Mouse (Mus musculus) midbrain, postnatal 0 days (tissue): Measurements from ENCODE around the gene Shisa2. TPM values are rescaled to one million over a fixed set of nuclear protein-coding genes. Genes with fewer than 3 reads are reported as not detected.

Experiments used
- ATAC-seq: fragments of 200-750 bp; cut with Nextera tagmentation; 2 replicates; pipeline ENCODE4 v1.8.0; 2017; ENCODE audit warnings: moderate number of reproducible peaks, mild to moderate bottlenecking, moderate TSS enrichment, moderate library complexity; ENCODE audit not compliant: low FRiP score
- DNase-seq: peaks from one replicate; pipeline ENCODE4 v3.0.0-alpha.2; 2015; ENCODE audit warnings: low spot score
- H3K27ac ChIP-seq: fragments of 300-500 bp; sonication (generic); 2 replicates; pipeline ENCODE4 v1.5.1; 2014; ENCODE audit warnings: low read depth, mild to moderate bottlenecking, low read length, mixed read lengths
- H3K27me3 ChIP-seq: fragments of 300-500 bp; sonication (generic); 2 replicates; pipeline ENCODE4 v1.6.1; 2014; ENCODE audit warnings: low read length, control low read depth, mixed read lengths; ENCODE audit not compliant: insufficient read depth
- H3K36me3 ChIP-seq: fragments of 300-500 bp; sonication (generic); 2 replicates; pipeline ENCODE4 v1.6.1; 2014; ENCODE audit warnings: low read length, control low read depth, mixed read lengths; ENCODE audit not compliant: insufficient read depth
- H3K4me1 ChIP-seq: fragments of 300-500 bp; sonication (generic); 2 replicates; pipeline ENCODE4 v1.6.1; 2014; ENCODE audit warnings: mild to moderate bottlenecking, control low read depth, antibody characterized with exemption, low read length, mixed read lengths; ENCODE audit not compliant: insufficient read depth
- H3K4me2 ChIP-seq: fragments of 300-500 bp; sonication (generic); 2 replicates; pipeline ENCODE4 v1.6.1; 2014; ENCODE audit warnings: low read depth, mild to moderate bottlenecking, low read length, mixed read lengths; ENCODE audit not compliant: poor library complexity, severe bottlenecking
- H3K4me3 ChIP-seq: fragments of 300-500 bp; sonication (generic); 2 replicates; pipeline ENCODE4 v1.5.1; 2014; ENCODE audit warnings: low read depth, mild to moderate bottlenecking, low read length, moderate library complexity
- H3K9ac ChIP-seq: fragments of 300-500 bp; sonication (generic); replicated peaks from 2 replicates; pipeline ENCODE4 v1.6.1; 2014; ENCODE audit warnings: mild to moderate bottlenecking, low read length, moderate library complexity, mixed read lengths; ENCODE audit not compliant: poor library complexity, severe bottlenecking
- H3K9me3 ChIP-seq: fragments of 300-500 bp; sonication (generic); 2 replicates; pipeline ENCODE4 v1.6.1; 2016; ENCODE audit warnings: low read length, control low read depth
- CTCF ChIP-seq: IDR thresholded peaks from 2 replicates; pipeline ENCODE4 v1.5.1; 2016; ENCODE audit warnings: antibody characterized with exemption, mild to moderate bottlenecking
- WGBS: fragments of 180-500 bp; shearing (Covaris S2); extraction: QIAGEN DNeasy Blood & Tissue Kit; methylation state at CpG from one replicate; pipeline ENCODE4 v1.1.7; 2014; 5-methylcytosine and 5-hydroxymethylcytosine counted together
- polyA plus RNA-seq: library from polyadenylated mRNA; unstranded; fragments of >200 nt; fragmentation: Nextera tagmentation; extraction: Ambion mirVana; gene quantifications from 2 replicates; pipeline ENCODE4 v1.2.1, GENCODE M21; 2015
- total RNA-seq: library from RNA; depleted of rRNA; stranded (reverse); fragments of >200 nt; gene quantifications from 2 replicates; pipeline ENCODE4 v1.2.3, GENCODE M21; 2014

The Shisa2 gene
- total and polyA plus RNA-seq, 2 experiments from 2014 or later = 4.8 to 15.1 TPM

- ATAC-seq (no peak), DNase-seq (no peak)
- Histone ChIP-seq H3K9me3 (no peaks in the 10 kb centered on the region), H3K4me3 (no peak overlapping the region), H3K27ac (no peak overlapping the region), H3K9ac (no peak overlapping the region), H3K27me3 (no peaks in the 10 kb centered on the region), H3K4me2 (no peak overlapping the region), H3K36me3 (no peaks in the 10 kb centered on the region), H3K4me1 (no peaks in the 10 kb centered on the region)
- WGBS = 80% methylated on average over 9 of the region's 9 CpGs
- no peak for TF ChIP-seq CTCF
Measured at GRCm38 (mm10) chr14:59633988-59634387, 8.9 kb downstream of the Shisa2 start.

- H3K27ac ChIP-seq = no peak overlapping the region
- H3K4me1 ChIP-seq = no peaks in the 10 kb centered on the region
- no peaks in the 10 kb centered on the region for H3K36me3 ChIP-seq
- H3K9ac ChIP-seq = no peak overlapping the region
- no peak for ATAC-seq
- no peaks in the 10 kb centered on the region for H3K9me3 ChIP-seq
- no peak for DNase-seq
- 69% methylated on average over 7 of the region's 7 CpGs for WGBS
- TF ChIP-seq CTCF = no peak
- no peak overlapping the region for H3K4me3 ChIP-seq
- no peak overlapping the region for H3K4me2 ChIP-seq
- H3K27me3 ChIP-seq = no peaks in the 10 kb centered on the region
Measured at GRCm38 (mm10) chr14:59638906-59639703, 14.0 kb downstream of the Shisa2 start.

DNA sequence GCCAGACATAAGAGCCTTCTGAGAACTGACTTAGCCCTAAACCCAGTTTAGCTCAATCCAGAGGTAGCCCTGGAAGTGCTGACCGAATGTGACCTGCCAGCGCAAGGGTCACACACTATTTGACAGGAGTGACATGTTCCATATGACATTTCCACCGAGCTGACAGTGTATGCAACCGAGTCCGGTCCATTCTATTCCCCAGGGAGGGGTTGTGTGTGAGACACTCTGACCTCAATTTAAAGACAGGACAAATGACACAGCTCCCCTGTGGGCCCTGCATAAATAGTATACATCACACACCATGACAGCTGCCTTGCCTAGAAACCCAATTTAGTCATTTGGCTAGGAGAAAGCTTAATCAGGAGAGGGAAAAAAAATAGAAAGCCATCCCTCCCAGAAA, 16.7 kb downstream of the Shisa2 start:
- Histone ChIP-seq H3K9ac (no peak overlapping the region), H3K4me3 (no peak overlapping the region), H3K36me3 (peaks cover 2% of the 10 kb centered on the region; the same call in 1 of the 2 replicates), H3K9me3 (no peaks in the 10 kb centered on the region), H3K27ac (no peak overlapping the region), H3K4me1 (no peaks in the 10 kb centered on the region), H3K4me2 (no peak overlapping the region), H3K27me3 (no peaks in the 10 kb centered on the region)
- DNase-seq (no peak), ATAC-seq (no peak)
- WGBS = 51% methylated on average over 5 of the region's 5 CpGs
- no peak for TF ChIP-seq CTCF

DNA sequence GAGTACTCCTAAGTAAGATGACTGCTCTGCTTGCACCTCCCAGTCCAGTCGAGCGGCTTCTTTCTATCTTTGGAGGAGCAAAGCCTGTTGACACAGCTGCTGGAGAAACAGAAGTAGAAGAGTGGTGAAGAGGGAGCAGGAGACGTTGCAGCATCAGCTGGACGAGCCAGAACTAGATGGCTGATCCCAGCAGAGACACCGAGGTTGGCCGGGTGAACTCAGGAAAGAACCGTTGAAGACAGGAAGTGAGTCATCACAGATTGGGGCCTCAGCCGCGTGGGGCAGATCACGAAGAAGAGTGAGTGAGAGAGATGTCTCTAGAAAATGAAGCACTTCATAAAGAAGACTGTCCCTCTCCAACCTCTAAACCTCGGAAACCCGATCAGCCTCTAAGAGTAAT, 18.5 kb downstream of the Shisa2 start:
- 77% methylated on average over 12 of the region's 12 CpGs for WGBS
- Histone ChIP-seq H3K27me3 (no peaks in the 10 kb centered on the region), H3K36me3 (peaks cover 6% of the 10 kb centered on the region; the same call in 1 of the 2 replicates), H3K27ac (no peak overlapping the region), H3K4me1 (no peaks in the 10 kb centered on the region), H3K4me3 (no peak overlapping the region), H3K4me2 (no peak overlapping the region), H3K9me3 (no peaks in the 10 kb centered on the region), H3K9ac (no peak overlapping the region)
- no peak for TF ChIP-seq CTCF
- no peak for ATAC-seq
- DNase-seq = no peak

DNA sequence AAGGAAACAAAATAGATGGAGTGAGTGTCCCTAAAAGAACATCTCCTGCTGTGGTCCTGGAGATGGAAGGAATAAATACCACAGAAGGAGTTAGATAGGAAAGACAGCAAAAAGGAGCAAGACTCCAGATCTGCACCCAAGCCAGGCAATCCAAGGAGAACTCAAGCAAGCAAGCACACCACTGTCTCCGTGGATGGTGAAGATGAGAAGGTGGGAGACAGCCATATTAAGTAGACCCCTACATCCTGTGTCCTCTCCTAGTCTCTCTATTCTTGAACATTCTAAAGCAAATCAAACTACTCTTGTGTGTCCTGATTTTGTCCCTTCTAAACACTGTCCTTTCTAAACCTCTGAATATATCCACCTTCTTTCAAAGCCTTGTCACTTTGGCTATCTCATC, 19.1 kb downstream of the Shisa2 start:
- Histone ChIP-seq H3K27ac (no peak overlapping the region), H3K9ac (no peak overlapping the region), H3K4me1 (no peaks in the 10 kb centered on the region), H3K4me3 (no peak overlapping the region), H3K4me2 (no peak overlapping the region), H3K36me3 (peaks cover 6% of the 10 kb centered on the region; the same call in 1 of the 2 replicates), H3K9me3 (no peaks in the 10 kb centered on the region), H3K27me3 (no peaks in the 10 kb centered on the region)
- DNase-seq (no peak), ATAC-seq (no peak)
- no peak for TF ChIP-seq CTCF
- WGBS = 78% methylated on average over 1 of the region's 1 CpGs

GRCm38 (mm10) chr14:59644896-59645295, 19.8 kb downstream of the Shisa2 start:
- no peak for DNase-seq
- no peak overlapping the region for H3K27ac ChIP-seq
- no peak overlapping the region for H3K9ac ChIP-seq
- no peaks in the 10 kb centered on the region for H3K27me3 ChIP-seq
- H3K4me1 ChIP-seq = no peaks in the 10 kb centered on the region
- H3K4me3 ChIP-seq = no peak overlapping the region
- H3K9me3 ChIP-seq = no peaks in the 10 kb centered on the region
- ATAC-seq = no peak
- H3K36me3 ChIP-seq = peaks cover 6% of the 10 kb centered on the region; the same call in 1 of the 2 replicates
- no peak for TF ChIP-seq CTCF
- no peak overlapping the region for H3K4me2 ChIP-seq
- 86% methylated on average over 3 of the region's 3 CpGs for WGBS
